ENCODE assay signal across 22 mouse cellular contexts in genomic region chr1:23109191-23109590, GRCm38 (mm10). TPM values are rescaled to one million over a fixed set of nuclear protein-coding genes. Genes with fewer than 3 reads are reported as not detected.
DNase-seq lines count a peak whose midpoint lies in the region.
"Had no signal": no experiment of that assay in that cellular context is flagged by ENCODE, and none has a peak within 500 bp of the region (broad histone marks: within the 10 kb centered on the region; RNA-seq: fewer than 3 reads in every experiment).

No protein-coding gene starts in this region.

- DNase-seq in heart, adult 8-10 months (ENCODE audit: low spot score): peak; percentile 73
- no peak for DNase-seq in heart, postnatal 4 days
- DNase-seq in kidney, postnatal 14 days: peak; percentile 10
- DNase-seq in kidney, adult 18-20 months: no peak
- peak; percentile 33 for DNase-seq in lung, postnatal 36 days
- DNase-seq in lung, postnatal 4 days: no peak
- no peak for DNase-seq in urinary bladder, postnatal 10 days (ENCODE audit: low spot score)
- DNase-seq: adrenal gland, postnatal 10 days; cerebellum, adult 11 months; cerebellum, adult 9-10 months; embryo, embryonic 11 days; gastrocnemius, postnatal 36 days; kidney, postnatal 4 days; left cerebral cortex, postnatal 4 days; liver, postnatal 0 days; right cerebral cortex, adult 18-20 months; spleen, adult 18-20 months; thymus, adult 18-20 months; thymus, postnatal 25 days had no signal

RNA-seq across cellular contexts. Expression of gene 4933415F23Rik, which starts 7.1 kb away (rescaled TPM):
- not detected for total RNA-seq in heart, adult 8-10 months (2022)
- total RNA-seq in heart, postnatal 4 days (2021): not detected
- total RNA-seq: adrenal gland, postnatal 10 days; heart, postnatal 14 days; layer of hippocampus, postnatal 25 days; left cerebral cortex, adult 8-10 months; left cerebral cortex, postnatal 4 days had no signal

Comparison
In these comparisons a context has a peak if more than half of its experiments do, and no peak if none do; other contexts are left out.
1. DNase-seq: peak in heart, adult 8-10 months (single experiment), kidney, postnatal 14 days (single experiment) and lung, postnatal 36 days (single experiment); none in heart, postnatal 4 days (single experiment), kidney, adult 18-20 months (single experiment), lung, postnatal 4 days (0 of 2) and urinary bladder, postnatal 10 days (single experiment).